Mouse (Mus musculus) neural tube, embryonic 15.5 days (tissue): ENCODE measurements around the gene Zfp609. TPM values are rescaled to one million over a fixed set of nuclear protein-coding genes. Genes with fewer than 3 reads are reported as not detected.
A peak's percentile ranks its signal among the peaks of the same experiment; 100 is the strongest.

Source experiments
- ATAC-seq: fragments of 200-750 bp; cut with Nextera tagmentation; 2 replicates; pipeline ENCODE4 v1.8.0; 2017; ENCODE audit warnings: mild to moderate bottlenecking, moderate TSS enrichment, moderate library complexity; ENCODE audit not compliant: low FRiP score
- H3K27ac ChIP-seq: fragments of 300-500 bp; sonication (generic); replicated peaks from 2 replicates; pipeline ENCODE4 v1.5.1; 2015; ENCODE audit warnings: mild to moderate bottlenecking, inconsistent platforms
- H3K27me3 ChIP-seq: fragments of 300-500 bp; sonication (generic); replicated peaks from 2 replicates; pipeline ENCODE4 v1.6.1; 2015; ENCODE audit warnings: inconsistent platforms
- H3K36me3 ChIP-seq: fragments of 300-500 bp; sonication (generic); 2 replicates; pipeline ENCODE4 v1.6.1; 2015; ENCODE audit warnings: inconsistent platforms
- H3K4me1 ChIP-seq: fragments of 300-500 bp; sonication (generic); 2 replicates; pipeline ENCODE4 v1.6.1; 2015; ENCODE audit warnings: inconsistent platforms
- H3K4me2 ChIP-seq: fragments of 300-500 bp; sonication (generic); 2 replicates; pipeline ENCODE4 v1.6.1; 2015; ENCODE audit warnings: inconsistent platforms, mild to moderate bottlenecking, moderate library complexity
- H3K4me3 ChIP-seq: fragments of 300-500 bp; sonication (generic); replicated peaks from 2 replicates; pipeline ENCODE4 v1.5.1; 2015; ENCODE audit warnings: mild to moderate bottlenecking, inconsistent platforms
- H3K9ac ChIP-seq: fragments of 300-500 bp; sonication (generic); replicated peaks from 2 replicates; pipeline ENCODE4 v1.6.1; 2015; ENCODE audit warnings: mild to moderate bottlenecking, inconsistent platforms
- H3K9me3 ChIP-seq: fragments of 300-500 bp; sonication (generic); replicated peaks from 2 replicates; pipeline ENCODE4 v1.6.1; 2016; ENCODE audit warnings: inconsistent platforms
- WGBS: fragments of 180-500 bp; shearing (Covaris S2); methylation state at CpG from one replicate; pipeline ENCODE4 v1.1.7; 2015; ENCODE audit warnings: mixed read lengths; 5-methylcytosine and 5-hydroxymethylcytosine counted together
- polyA plus RNA-seq: library from polyadenylated mRNA; unstranded; fragments of >200 nt; fragmentation: Nextera tagmentation; extraction: Ambion mirVana; gene quantifications from 2 replicates; pipeline ENCODE4 v1.2.1, GENCODE M21; 2015

Gene Zfp609
- polyA plus RNA-seq, 1 experiment from 2014 or later, result 6.8 TPM

DNA sequence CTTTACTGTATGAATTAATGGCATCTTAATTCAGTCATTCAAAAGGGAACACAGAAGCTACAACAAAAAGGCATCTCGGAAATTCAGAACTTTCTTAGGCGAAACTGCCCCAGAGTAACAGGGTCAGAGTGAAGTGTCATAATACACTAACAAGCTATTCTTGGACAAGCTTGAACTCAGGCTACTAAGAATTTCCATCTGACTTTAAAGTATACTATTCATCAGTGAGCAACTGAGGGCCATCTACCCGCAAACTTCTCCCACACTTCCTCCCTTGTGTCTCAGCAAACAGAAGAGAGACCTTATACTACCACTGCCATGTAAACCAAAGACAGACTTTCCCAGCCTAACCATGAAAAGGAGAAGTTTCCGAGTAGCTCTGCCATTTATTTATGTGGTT is 3.8 kb upstream of the Zfp609 start:
- Histone ChIP-seq H3K27me3 (no peaks in the 10 kb centered on the region), H3K9me3 (no peaks in the 10 kb centered on the region), H3K4me2 (no peak overlapping the region), H3K4me1 (peaks cover 17% of the 10 kb centered on the region), H3K9ac (no peak overlapping the region), H3K36me3 (no peaks in the 10 kb centered on the region), H3K27ac (no peak overlapping the region), H3K4me3 (no peak overlapping the region)
- 44% methylated on average over 4 of the region's 4 CpGs for WGBS
- ATAC-seq, result no peak

DNA sequence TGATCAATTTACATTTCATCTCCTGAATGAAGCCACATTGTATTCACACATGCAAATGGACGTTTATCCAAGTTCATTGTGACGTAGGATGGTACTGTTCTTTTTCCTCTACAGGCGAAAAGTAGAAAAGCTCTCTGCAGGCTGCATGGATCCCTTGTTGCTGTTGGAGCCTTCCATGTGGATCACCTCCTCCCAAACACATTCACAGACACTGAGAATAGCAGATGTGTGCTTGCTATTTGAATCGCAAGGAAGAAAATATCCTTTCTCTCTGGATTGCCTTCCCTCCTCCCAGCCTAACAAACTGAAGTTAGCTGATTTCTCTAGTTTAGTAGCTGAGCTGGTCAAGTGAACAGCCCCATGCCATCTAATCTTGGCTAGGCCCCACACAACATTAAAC is 2.9 kb upstream of the Zfp609 start:
- no peak for ATAC-seq
- H3K36me3 ChIP-seq, result no peaks in the 10 kb centered on the region
- no peak overlapping the region for H3K27ac ChIP-seq
- peaks cover 25% of the 10 kb centered on the region for H3K4me1 ChIP-seq
- no peak overlapping the region for H3K4me2 ChIP-seq
- no peak overlapping the region for H3K9ac ChIP-seq
- no peak overlapping the region for H3K4me3 ChIP-seq
- H3K9me3 ChIP-seq, result no peaks in the 10 kb centered on the region
- H3K27me3 ChIP-seq, result no peaks in the 10 kb centered on the region
- 68% methylated on average over 4 of the region's 4 CpGs for WGBS

DNA sequence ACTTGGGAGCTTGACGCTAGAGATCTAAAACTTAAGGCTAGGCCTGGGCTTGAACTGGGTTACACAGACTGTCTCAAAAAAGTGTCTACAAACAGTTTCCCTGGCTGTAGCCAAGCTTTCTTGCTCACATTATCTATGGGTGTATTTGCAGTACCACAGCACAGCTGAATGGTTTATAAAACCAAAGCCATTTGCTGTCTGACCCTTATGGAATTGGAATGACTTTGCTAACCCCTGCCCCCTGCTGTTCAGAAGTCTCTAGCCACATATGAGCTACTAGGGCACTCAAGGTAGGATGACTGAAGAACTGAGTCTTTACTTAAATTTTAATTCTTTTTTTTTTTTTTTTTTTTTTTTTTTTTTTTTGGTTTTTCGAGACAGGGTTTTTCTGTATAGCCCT is 2.0 kb upstream of the Zfp609 start:
- Histone ChIP-seq H3K4me2 (no peak overlapping the region), H3K4me1 (peaks cover 29% of the 10 kb centered on the region), H3K4me3 (no peak overlapping the region), H3K36me3 (no peaks in the 10 kb centered on the region), H3K27ac (no peak overlapping the region), H3K9me3 (no peaks in the 10 kb centered on the region), H3K9ac (no peak overlapping the region), H3K27me3 (no peaks in the 10 kb centered on the region)
- WGBS, result 71% methylated on average over 2 of the region's 2 CpGs
- ATAC-seq, result no peak

DNA sequence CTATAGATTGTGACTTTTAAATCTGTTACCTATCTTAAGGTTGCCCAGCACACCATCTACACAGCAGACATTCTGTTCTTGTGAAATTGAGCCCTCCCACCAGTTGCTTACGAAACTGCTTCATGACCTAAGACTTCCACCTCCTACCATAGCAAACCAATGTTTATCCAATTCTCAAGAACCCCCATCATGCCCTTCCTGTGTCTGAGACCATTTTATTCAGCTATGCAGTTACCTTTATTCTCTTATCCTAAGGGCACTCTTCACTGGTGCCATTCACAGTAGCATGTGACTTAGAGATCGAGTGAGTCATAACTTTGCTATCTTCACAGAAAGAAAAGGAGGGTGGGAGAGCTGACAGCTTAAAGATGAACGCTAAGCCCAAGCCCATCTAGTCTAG is 1.1 kb upstream of the Zfp609 start:
- 35% methylated on average over 3 of the region's 3 CpGs for WGBS
- H3K27me3 ChIP-seq, result no peaks in the 10 kb centered on the region
- H3K4me3 ChIP-seq, result peak overlapping the region; percentile 91
- H3K4me1 ChIP-seq, result peaks cover 38% of the 10 kb centered on the region
- peak overlapping the region; percentile 71 for H3K4me2 ChIP-seq
- no peak for ATAC-seq
- no peak overlapping the region for H3K9ac ChIP-seq
- H3K27ac ChIP-seq, result no peak overlapping the region
- H3K36me3 ChIP-seq, result no peaks in the 10 kb centered on the region
- no peaks in the 10 kb centered on the region for H3K9me3 ChIP-seq

DNA sequence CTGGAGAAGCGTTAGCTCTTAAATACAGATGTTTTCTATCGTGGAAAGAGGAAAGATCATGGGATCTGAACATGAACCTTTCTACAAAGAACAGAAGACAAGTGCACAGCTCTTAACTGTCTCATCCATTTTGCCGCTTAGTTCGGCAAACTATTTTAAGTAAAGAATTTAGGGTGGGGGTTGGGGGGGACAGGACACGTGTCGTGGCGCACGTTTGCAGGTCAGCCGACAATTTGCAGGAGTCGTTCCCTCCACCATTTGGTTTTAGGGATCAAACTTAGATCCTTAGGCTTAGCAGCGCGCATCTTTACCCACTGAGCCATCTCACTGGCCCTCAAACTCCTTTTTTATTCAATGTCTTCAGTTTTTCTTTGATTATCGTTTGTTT is 646 bp upstream of the Zfp609 start:
- Histone ChIP-seq H3K36me3 (no peaks in the 10 kb centered on the region), H3K27ac (peak overlapping the region; percentile 99), H3K9me3 (no peaks in the 10 kb centered on the region), H3K9ac (peak overlapping the region; percentile 93; the same call in 1 of the 2 replicates), H3K4me3 (peak overlapping the region; percentile 91), H3K27me3 (no peaks in the 10 kb centered on the region), H3K4me2 (peak overlapping the region; percentile 71), H3K4me1 (peaks cover 41% of the 10 kb centered on the region)
- ATAC-seq, result no peak
- 1% methylated on average over 13 of the region's 13 CpGs for WGBS

DNA sequence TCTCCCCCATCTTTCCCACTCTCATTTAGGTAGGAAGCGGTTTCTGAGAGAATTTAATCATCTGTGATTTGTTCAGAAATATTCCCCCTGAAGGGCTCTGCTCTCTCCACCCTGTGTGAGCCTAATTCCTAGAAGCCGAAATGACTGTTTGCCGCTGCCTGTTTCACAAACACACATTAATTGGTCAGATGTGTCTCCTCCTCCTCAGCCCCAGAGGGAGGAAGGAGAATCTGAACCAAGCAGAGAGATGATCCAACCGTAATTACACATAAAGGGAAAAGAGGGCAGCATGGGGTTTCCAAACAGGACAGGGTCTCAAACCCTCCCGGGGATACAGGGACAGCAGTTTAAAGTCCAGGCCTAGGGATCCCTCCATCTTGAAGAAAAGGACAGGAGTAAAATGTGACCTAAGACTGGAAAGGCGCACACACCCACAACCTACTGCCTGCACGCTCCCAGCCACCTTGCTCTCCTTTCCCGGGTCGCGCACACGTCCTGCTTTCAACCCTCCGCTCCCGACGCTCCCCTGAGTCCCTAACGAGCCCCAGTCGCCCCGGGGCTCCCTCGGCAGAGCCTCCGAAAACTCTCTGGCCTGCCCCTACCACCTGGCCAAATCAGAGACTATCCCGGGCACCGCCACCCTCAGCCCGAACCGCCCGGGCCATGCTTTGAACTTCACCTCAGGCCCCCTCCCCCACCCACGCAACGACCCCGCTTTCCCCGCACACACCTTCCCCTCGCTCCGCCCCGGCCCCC is 598 bp downstream of the Zfp609 start:
- Histone ChIP-seq H3K4me3 (peak overlapping the region; percentile 91), H3K4me1 (peaks cover 46% of the 10 kb centered on the region), H3K4me2 (peak overlapping the region; percentile 71), H3K9ac (peak overlapping the region; percentile 93), H3K36me3 (no peaks in the 10 kb centered on the region), H3K27ac (peak overlapping the region; percentile 99), H3K9me3 (no peaks in the 10 kb centered on the region), H3K27me3 (no peaks in the 10 kb centered on the region)
- ATAC-seq, result peak; percentile 69
- WGBS, result 2% methylated on average over 31 of the region's 31 CpGs

DNA sequence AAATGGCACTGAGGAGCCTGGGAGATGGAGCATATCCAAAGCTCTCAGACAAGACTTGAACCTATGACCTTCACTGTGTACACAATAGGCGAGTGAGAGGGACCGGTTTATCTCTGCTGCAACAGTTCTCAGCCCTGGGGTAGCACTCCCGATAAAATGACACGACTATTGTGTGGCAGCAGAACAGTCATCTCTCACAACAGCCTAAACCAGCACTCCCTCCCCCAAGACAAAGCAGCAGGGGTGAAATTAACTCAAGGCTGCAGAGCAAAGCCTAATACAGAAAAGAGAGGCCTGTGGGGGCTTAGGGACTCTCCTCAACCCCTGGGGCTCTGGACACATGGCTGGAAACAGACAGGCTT is 1.2 kb downstream of the Zfp609 start:
- Histone ChIP-seq H3K27me3 (no peaks in the 10 kb centered on the region), H3K9me3 (no peaks in the 10 kb centered on the region)
- peak; percentile 23 for ATAC-seq

DNA sequence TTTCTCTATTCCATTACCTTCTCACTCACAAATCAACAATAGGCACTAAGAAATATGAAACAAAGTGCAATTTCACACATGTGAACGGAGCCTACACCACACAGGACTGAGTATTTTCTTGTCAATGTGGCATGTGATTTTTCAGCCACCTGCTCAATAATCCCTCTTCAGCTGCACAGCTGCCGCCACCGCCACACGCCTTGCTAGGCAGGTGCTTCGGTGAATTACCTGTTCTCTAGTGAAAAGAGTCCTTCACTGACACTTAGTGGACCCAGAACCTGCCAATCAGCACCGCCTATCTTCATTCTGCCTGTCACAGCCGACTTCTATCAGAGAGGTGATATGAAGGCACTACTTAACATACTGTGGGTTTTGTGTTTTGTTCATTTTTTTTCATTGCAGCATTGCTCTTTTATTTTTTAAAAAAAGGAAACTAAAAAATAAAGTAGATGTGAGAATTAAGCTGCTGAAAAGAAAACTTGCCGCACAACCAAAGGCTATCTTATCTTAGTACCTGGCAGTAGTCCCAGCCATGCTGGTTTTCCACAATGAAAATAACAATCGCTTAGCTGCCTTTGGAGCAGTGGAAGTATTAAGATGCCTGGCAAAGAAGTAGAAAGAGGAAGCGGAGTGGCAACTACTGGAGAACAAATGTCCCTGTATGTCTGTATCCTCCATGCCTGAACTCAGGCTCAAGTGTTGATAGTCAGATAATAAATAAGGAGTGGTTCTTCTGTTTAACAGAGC is 3.5 kb downstream of the Zfp609 start:
- Histone ChIP-seq H3K9me3 (no peaks in the 10 kb centered on the region), H3K4me3 (no peak overlapping the region), H3K36me3 (no peaks in the 10 kb centered on the region), H3K4me1 (peaks cover 64% of the 10 kb centered on the region), H3K27me3 (no peaks in the 10 kb centered on the region), H3K4me2 (peak overlapping the region; percentile 21), H3K9ac (no peak overlapping the region; the same call in 1 of the 2 replicates), H3K27ac (peak overlapping the region; percentile 10; the same call in 1 of the 2 replicates)
- 35% methylated on average over 10 of the region's 10 CpGs for WGBS
- ATAC-seq, result no peak

More for the DNA sequence above, 1.2 kb downstream of the Zfp609 start:
- H3K4me3 ChIP-seq, result peak overlapping the region; percentile 91
- peak overlapping the region; percentile 71 for H3K4me2 ChIP-seq
- H3K9ac ChIP-seq, result peak overlapping the region; percentile 93
- H3K4me1 ChIP-seq, result peaks cover 51% of the 10 kb centered on the region
- H3K36me3 ChIP-seq, result no peaks in the 10 kb centered on the region
- WGBS, result 1% methylated on average over 4 of the region's 4 CpGs
- H3K27ac ChIP-seq, result peak overlapping the region; percentile 99

DNA sequence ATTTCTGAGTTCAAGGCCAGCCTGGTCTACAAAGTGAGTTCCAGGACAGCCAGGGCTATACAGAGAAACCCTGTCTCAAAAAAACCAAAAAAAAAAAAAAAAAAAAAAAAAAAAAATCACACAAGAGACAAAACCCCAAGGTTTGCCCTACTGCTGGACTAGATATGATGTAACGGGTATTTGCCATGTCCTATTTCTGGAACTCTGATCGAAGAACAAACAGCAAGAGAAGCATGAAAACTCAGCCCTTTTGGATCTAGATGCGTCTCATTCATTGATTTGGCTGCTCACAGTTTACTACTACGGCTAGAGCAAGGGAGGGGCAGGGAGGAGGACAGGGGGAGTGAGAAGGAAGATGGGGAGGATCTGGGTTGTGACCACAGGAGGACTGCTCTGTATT is 5.4 kb downstream of the Zfp609 start:
- 72% methylated on average over 4 of the region's 4 CpGs for WGBS
- Histone ChIP-seq H3K36me3 (no peaks in the 10 kb centered on the region), H3K27ac (no peak overlapping the region), H3K4me1 (peaks cover 63% of the 10 kb centered on the region), H3K4me2 (no peak overlapping the region), H3K9me3 (no peaks in the 10 kb centered on the region), H3K9ac (no peak overlapping the region), H3K27me3 (no peaks in the 10 kb centered on the region), H3K4me3 (no peak overlapping the region)
- ATAC-seq, result no peak

DNA sequence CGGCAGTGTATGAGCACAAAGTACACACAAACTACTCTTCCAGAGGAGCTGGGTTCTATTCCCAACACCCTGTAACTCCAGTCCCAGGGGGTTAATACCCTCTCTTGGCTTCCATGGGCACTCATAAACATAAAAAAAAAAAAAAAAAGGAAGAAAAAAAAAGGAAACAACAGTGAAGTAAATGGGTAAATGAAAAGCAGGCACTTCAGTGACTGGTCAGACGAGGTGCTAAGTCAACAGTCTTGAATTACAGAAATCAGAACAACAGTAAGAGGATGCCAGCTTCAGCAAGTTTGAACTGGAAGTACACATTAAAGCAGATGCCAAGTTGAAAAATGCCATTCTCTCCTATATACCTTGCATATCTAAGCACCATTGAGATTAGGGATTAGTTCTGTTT is 7.1 kb downstream of the Zfp609 start:
- no peak for ATAC-seq
- H3K27me3 ChIP-seq, result no peaks in the 10 kb centered on the region
- H3K4me3 ChIP-seq, result no peak overlapping the region
- H3K9ac ChIP-seq, result no peak overlapping the region
- WGBS, result 73% methylated on average over 2 of the region's 2 CpGs
- H3K36me3 ChIP-seq, result no peaks in the 10 kb centered on the region
- no peak overlapping the region for H3K27ac ChIP-seq
- peaks cover 53% of the 10 kb centered on the region for H3K4me1 ChIP-seq
- H3K4me2 ChIP-seq, result no peak overlapping the region
- no peaks in the 10 kb centered on the region for H3K9me3 ChIP-seq

DNA sequence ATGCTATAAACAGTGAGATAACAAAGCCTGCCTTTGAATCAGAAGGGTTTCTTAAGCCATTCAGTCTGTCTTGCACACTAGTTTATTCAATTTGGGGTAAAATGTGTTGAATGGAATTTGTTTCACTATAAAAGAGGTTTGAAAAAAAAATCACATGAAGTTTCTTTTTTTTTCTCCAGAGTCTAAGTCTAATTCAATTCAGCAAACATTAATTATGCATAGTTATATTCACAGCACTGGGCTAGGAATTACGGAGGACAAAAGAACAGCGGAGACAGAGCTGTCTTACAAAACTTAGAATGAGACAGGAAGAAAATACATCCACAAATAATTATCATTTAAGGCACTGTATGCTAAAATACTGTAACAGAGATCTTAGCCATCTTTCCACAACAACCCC is 9.0 kb downstream of the Zfp609 start:
- no peaks in the 10 kb centered on the region for H3K36me3 ChIP-seq
- no peak overlapping the region for H3K4me3 ChIP-seq
- no peaks in the 10 kb centered on the region for H3K9me3 ChIP-seq
- no peaks in the 10 kb centered on the region for H3K27me3 ChIP-seq
- 28% methylated on average over 2 of the region's 2 CpGs for WGBS
- no peak for ATAC-seq
- no peak overlapping the region for H3K4me2 ChIP-seq
- H3K9ac ChIP-seq, result no peak overlapping the region
- H3K27ac ChIP-seq, result no peak overlapping the region
- H3K4me1 ChIP-seq, result peaks cover 35% of the 10 kb centered on the region

DNA sequence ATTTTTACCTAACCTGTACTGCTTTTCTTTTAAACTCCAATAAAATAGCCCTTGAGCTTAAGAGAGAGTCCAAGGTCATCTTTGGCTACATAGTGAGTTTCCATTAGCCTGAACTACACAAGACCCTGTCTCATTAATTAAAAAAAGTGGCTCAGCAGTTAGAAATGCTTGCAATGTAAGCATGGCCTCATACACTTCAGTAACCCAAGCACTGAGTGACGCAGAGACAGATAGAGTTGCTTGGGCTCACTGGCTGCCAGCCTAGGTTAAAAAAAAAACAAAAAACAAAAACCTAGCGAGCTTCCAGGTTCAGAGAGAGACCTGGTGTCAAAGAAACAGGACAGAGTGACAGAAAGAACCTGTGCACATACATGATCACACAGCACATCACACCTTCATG is 14.5 kb downstream of the Zfp609 start:
- no peak for ATAC-seq
- Histone ChIP-seq H3K27me3 (no peaks in the 10 kb centered on the region), H3K36me3 (no peaks in the 10 kb centered on the region), H3K4me3 (no peak overlapping the region), H3K9me3 (no peaks in the 10 kb centered on the region), H3K4me1 (0 out of 2 replicates have a peak, but pooled peaks cover 5% of the 10 kb centered on the region), H3K9ac (no peak overlapping the region), H3K27ac (no peak overlapping the region), H3K4me2 (no peak overlapping the region)
- WGBS, result 63% methylated on average over 2 of the region's 2 CpGs
